Mouse (Mus musculus) layer of hippocampus, adult 11-12 months (tissue): ENCODE data around the gene Gm17428.
"Not testable (repeated sequence)": the region's sequence is repeated elsewhere in the genome, so short reads cannot be mapped to it uniquely, and the experiment has no call there.

Experiments
- DNase-seq: peaks from one replicate; pipeline ENCODE4 v3.0.0; 2022; ENCODE audit warnings: low spot score

Gene Gm17428

GRCm38 (mm10) chr14:54988882-54989281 is 12.1 kb downstream of the Gm17428 start:
- no peak for DNase-seq

- no peak for DNase-seq
These were observed 13.2 kb downstream of the Gm17428 start for GRCm38 (mm10) chr14:54989886-54990441.

- DNase-seq: no peak
These were observed 15.5 kb downstream of the Gm17428 start for GRCm38 (mm10) chr14:54992196-54992595.

- no peak for DNase-seq
These were observed 16.9 kb downstream of the Gm17428 start for GRCm38 (mm10) chr14:54993636-54994035.

GRCm38 (mm10) chr14:54994136-54994868 is 17.6 kb downstream of the Gm17428 start, which contains the start of gene Myh7:
Gene Myh7, minus strand, starts transcription at chr14:54994626.
- DNase-seq: no peak

- no peak for DNase-seq
These were observed 18.1 kb downstream of the Gm17428 start for GRCm38 (mm10) chr14:54994869-54995186.

GRCm38 (mm10) chr14:54995457-54996138 is 18.9 kb downstream of the Gm17428 start:
- DNase-seq: peak; percentile 61

- no peak for DNase-seq
These were observed 20.1 kb downstream of the Gm17428 start for GRCm38 (mm10) chr14:54996793-54997192.

- no peak for DNase-seq
These were observed 20.6 kb downstream of the Gm17428 start for GRCm38 (mm10) chr14:54997297-54997696.

- DNase-seq: no peak
These were observed 21.9 kb downstream of the Gm17428 start for GRCm38 (mm10) chr14:54998680-54999079.

GRCm38 (mm10) chr14:54999868-55000267 is 23.1 kb downstream of the Gm17428 start:
- not testable (repeated sequence) for DNase-seq

GRCm38 (mm10) chr14:55000814-55001213 is 24.1 kb downstream of the Gm17428 start:
- no peak for DNase-seq

GRCm38 (mm10) chr14:55001446-55001845 is 24.7 kb downstream of the Gm17428 start:
- DNase-seq: no peak

- DNase-seq: no peak
These were observed 25.4 kb downstream of the Gm17428 start for GRCm38 (mm10) chr14:55001938-55002686.

GRCm38 (mm10) chr14:55002687-55003120 is 26.0 kb downstream of the Gm17428 start:
- DNase-seq: no peak

- peak; percentile 43 for DNase-seq
These were observed 27.4 kb downstream of the Gm17428 start for GRCm38 (mm10) chr14:55003878-55004855.

GRCm38 (mm10) chr14:55005506-55005905 is 28.8 kb downstream of the Gm17428 start:
- no peak for DNase-seq

- DNase-seq: no peak
These were observed 29.2 kb downstream of the Gm17428 start for GRCm38 (mm10) chr14:55005967-55006366.

GRCm38 (mm10) chr14:55006541-55006940 is 29.8 kb downstream of the Gm17428 start:
- DNase-seq: no peak

- no peak for DNase-seq
These were observed 30.6 kb downstream of the Gm17428 start for GRCm38 (mm10) chr14:55007120-55007908.
